Mouse (Mus musculus) adipocyte (in vitro differentiated cells): ENCODE measurements at regions not wholly inside any gene's neighbourhood (a gene's known extent, or its start where the extent isn't known, plus 50 kb on each side); places are given as distances from the start of the nearest gene placed in this dataset.

Source experiments
- DNase-seq: peaks from one replicate; pipeline ENCODE4 v3.0.0-alpha.2; 2016; ENCODE audit warnings: low spot score

DNA sequence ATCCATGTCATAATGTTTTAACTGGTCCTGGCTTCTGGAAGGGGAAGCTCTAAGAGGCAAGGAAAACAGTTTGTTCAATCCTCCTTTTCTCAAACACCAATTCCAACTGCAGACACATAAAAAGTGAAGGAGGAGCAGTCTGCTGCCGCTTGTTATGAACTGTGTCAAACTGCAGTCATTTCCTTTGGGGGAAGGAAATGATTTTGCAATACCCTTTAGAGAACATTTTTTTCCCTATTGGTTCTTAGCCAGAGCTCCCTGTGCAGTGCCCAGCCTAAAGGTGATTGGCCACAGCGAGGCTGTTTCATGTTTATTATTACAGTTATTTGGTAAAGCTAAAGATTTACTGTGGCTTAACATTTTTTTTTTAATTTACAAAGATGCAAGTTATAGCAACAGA, 1132.6 kb upstream of the Fbxo33 start:
- DNase-seq: peak; percentile 6

DNA sequence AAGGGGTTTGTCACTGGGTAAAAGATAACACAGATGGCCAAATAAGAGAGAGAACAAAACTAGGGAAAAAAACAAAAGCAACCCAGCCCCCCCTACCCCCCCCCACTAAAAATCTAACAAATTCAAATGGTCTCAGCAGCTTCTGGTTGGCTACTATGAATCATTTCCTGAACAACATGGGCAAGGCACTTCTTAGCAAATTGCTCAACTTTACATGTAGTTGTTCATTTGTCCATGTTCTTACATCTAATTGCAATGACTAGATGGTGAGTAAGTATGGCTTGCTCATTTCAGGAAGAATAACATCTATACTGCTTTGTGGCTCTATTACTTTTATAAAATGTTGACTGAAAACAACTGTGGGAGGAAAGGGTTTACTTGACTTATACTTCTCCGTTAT, 1124.9 kb upstream of the Fbxo33 start:
- no peak for DNase-seq

DNA sequence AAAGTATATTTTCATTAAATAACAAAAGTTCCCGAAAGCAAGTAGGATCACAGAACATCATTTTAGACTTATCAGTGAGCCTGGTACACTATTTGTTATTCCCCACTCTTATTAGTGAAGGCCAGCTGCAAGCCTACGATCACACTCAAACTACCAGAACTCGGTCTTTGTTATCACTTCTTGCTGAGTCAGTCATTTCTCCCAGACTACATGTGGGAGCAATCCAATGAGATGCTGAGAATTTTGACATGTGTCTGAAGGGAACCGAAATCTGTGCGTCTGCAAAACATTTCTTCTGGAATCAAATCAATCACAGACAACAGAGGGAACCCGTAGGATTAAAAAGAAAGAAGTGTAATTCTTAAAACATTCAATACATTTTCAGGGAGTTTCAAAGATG, 1100.5 kb upstream of the Fbxo33 start:
- no peak for DNase-seq

DNA sequence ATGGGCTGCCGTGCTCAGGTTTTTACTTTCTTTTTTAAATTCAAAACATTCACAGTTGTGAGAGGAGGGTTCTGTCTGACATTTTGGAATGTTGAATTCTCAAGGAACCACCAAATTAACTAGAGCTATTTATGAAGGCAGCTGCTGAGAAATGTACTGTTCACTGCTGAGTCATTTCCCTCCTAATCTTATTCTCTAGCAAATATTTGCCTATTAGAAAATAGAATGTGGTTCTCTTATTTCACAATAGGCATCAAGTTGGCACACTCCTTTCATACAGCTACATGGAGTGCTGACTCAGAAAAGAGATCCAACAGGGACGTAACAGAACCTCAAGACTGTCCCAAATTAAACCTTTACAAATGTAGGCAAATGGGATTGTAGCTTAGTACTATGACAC, 1073.1 kb upstream of the Fbxo33 start:
- peak; percentile 38 for DNase-seq

DNA sequence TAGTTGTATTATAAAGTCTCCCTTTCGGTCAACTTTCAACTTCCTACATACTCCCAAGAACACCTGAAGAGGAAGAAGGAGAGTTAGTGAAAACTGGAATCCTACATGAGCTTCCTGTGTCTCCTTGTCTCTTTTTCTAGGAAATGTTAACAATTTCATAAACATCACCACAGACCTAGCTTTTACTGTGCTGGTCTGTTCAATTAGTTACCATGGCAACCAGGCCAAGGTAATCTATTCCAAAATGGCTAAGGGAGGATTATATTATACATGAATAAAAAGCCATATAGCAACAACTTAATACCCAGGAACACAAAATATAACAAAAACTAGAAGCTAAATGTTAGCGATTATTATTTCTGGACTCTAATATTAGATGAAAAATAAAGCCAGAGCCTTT, 1069.3 kb upstream of the Fbxo33 start:
- DNase-seq: no peak

DNA sequence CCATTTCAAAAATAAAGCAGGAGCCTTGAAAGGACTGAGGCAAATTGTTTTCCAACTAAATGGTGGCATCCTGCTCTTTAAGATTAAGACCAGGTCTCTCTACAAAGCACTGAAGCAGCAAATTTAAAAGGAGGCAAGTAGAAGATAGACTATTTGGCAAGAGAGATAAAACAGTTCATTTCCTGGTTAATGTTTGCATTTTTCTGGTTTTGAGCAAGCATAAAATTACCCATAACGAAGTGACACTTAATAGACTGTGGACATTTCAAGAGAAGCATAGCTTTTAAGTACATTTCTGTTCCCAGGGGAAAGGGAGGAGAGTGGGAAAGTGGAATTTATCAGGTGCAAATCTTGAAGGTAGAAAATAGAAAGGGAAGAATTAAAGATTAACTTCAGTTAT, 1035.8 kb upstream of the Fbxo33 start:
- no peak for DNase-seq

DNA sequence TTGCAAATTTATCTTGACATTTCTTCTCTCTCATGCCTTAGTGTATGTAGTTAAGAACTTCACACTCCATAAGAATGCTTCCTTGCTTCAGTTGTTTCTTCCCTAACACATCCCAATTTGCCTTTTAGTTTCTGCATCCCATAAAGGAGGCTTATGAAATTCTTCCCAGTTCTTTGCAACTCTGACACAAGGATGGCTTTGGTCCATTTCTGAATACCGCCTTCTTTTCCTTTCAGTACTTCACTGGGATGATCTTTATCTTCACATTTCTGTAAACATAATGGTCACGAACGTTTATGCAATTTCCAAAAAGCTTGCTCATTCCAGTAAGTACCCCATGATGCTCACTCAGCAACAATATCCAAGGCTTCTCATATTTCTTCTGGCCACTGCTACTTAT, 994.5 kb upstream of the Fbxo33 start:
- no peak for DNase-seq

DNA sequence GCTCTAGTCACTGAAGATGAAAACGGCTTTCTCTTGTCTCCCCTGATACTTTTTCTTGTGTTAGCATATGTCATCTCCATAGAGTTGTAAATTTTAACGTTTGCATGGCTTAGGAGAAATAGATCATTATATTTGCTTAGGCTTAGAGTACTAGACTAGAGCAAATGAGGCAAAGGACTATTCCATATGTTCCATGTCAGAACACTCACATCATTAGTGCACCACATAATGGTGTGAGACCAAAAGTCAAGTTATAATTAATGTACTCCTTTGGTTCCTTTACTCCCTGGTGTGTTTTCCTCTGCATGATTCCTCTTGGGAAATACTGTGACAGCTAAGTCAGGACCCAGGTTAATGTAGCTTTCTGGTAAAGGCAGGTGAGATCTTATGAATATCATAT, 956.2 kb upstream of the Fbxo33 start:
- DNase-seq: no peak

DNA sequence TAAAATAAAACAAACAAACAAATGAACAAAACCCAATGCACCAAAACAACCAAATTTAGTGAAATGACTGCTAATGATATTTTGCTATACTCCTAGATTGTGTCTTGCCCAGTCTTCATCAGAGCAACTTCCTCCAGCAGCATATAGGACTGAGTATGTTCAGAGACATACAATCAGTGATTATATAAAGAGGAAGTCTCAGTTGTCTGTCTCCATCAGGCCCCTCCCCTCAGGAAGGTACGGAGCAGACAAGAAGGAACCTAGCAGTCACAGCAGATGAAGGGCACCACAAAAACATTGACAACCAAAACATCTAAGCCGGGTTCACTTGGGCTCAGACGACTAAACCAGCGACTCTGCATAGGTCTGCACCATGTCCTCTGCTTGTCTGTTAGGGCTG, 930.7 kb upstream of the Fbxo33 start:
- DNase-seq: no peak

DNA sequence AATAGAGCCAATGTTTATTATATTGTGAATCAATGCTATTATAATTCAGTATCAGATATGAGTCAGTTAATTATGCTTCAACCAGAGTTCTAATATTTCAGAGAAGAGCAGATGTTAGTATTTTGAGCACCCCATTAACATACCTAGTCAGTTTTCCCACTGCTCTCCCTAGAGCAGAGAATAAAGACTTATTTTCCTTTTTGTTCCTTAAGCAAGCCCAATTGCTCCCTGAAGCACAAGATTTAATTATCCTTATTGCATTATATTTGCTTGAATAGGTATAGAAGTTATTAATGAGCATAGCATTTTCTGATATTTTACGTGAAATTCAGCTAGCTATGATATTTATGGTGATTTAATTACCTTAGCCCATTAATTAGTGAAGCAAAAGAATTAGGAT, 927.8 kb upstream of the Fbxo33 start:
- DNase-seq: no peak
